Mouse (Mus musculus) liver, embryonic 16.5 days (tissue): ENCODE results near the gene Apoc4. TPM values are rescaled to one million over a fixed set of nuclear protein-coding genes. Genes with fewer than 3 reads are reported as not detected.

Experiments used
- ATAC-seq: fragments of 200-750 bp; cut with Nextera tagmentation; 2 replicates; pipeline ENCODE4 v1.8.0; 2017; ENCODE audit warnings: low read depth, mild to moderate bottlenecking, moderate number of reproducible peaks, moderate library complexity
- H3K27ac ChIP-seq: fragments of 300-500 bp; sonication (generic); 2 replicates; pipeline ENCODE4 v1.5.1; 2014; ENCODE audit warnings: mild to moderate bottlenecking, low read length
- H3K27me3 ChIP-seq: fragments of 300-500 bp; sonication (generic); 2 replicates; pipeline ENCODE4 v1.6.1; 2014; ENCODE audit warnings: low read depth, low read length, mixed read lengths; ENCODE audit not compliant: control insufficient read depth, insufficient read depth
- H3K36me3 ChIP-seq: fragments of 300-500 bp; sonication (generic); 2 replicates; pipeline ENCODE4 v1.6.1; 2014; ENCODE audit warnings: mild to moderate bottlenecking; ENCODE audit not compliant: control insufficient read depth, insufficient read depth
- H3K4me1 ChIP-seq: fragments of 300-500 bp; sonication (generic); 2 replicates; pipeline ENCODE4 v1.6.1; 2014; ENCODE audit warnings: low read depth, low read length, mixed read lengths; ENCODE audit not compliant: control insufficient read depth
- H3K4me2 ChIP-seq: fragments of 300-500 bp; sonication (generic); 2 replicates; pipeline ENCODE4 v1.6.1; 2014; ENCODE audit warnings: low read depth, low read length, mixed read lengths
- H3K4me3 ChIP-seq: fragments of 300-500 bp; sonication (generic); 2 replicates; pipeline ENCODE4 v1.5.1; 2014; ENCODE audit warnings: low read depth, mild to moderate bottlenecking, low read length
- H3K9ac ChIP-seq: fragments of 300-500 bp; sonication (generic); 2 replicates; pipeline ENCODE4 v1.6.1; 2014; ENCODE audit warnings: low read depth, low read length
- H3K9me3 ChIP-seq: fragments of 300-500 bp; sonication (generic); replicated peaks from 2 replicates; pipeline ENCODE4 v1.6.1; 2016; ENCODE audit warnings: low read length; ENCODE audit not compliant: control insufficient read depth
- WGBS: fragments of 180-500 bp; shearing (Covaris S2); extraction: QIAGEN DNeasy Blood & Tissue Kit; methylation state at CpG from one replicate; pipeline ENCODE4 v1.1.7; 2014; ENCODE audit not compliant: insufficient replicate concordance; 5-methylcytosine and 5-hydroxymethylcytosine counted together
- polyA plus RNA-seq: library from polyadenylated mRNA; unstranded; fragments of >200 nt; fragmentation: Nextera tagmentation; extraction: Ambion mirVana; gene quantifications from 2 replicates; pipeline ENCODE4 v1.2.1, GENCODE M21; 2015

The Apoc4 gene
- 405 and 488 TPM in 2 replicates for polyA plus RNA-seq

GRCm38 (mm10) chr7:19681202-19681694 lies at the start of gene Apoc4, which contains the start of gene Gm44805:
Gene Apoc4 (minus strand): TSS chr7:19681479.
Gene Gm44805 (minus strand): TSS chr7:19681423.
- H3K4me1 ChIP-seq, result peaks cover 19% of the 10 kb centered on the region
- WGBS, result 42% methylated on average over 8 of the region's 8 CpGs
- peak; percentile 57 for ATAC-seq
- peak within 1 kb of the TSS; percentile 37; the same call in 1 of the 2 replicates for H3K9ac ChIP-seq
- peak within 1 kb of the TSS; percentile 39 for H3K4me3 ChIP-seq
- H3K36me3 ChIP-seq, result no peaks in the 10 kb centered on the region
- H3K27me3 ChIP-seq, result no peaks in the 10 kb centered on the region
- H3K4me2 ChIP-seq, result peak within 1 kb of the TSS; percentile 33
- H3K27ac ChIP-seq, result peak within 1 kb of the TSS; percentile 69
- no peaks in the 10 kb centered on the region for H3K9me3 ChIP-seq

GRCm38 (mm10) chr7:19726541-19726940 lies 45.3 kb upstream of the Apoc4 start:
- peaks cover 7% of the 10 kb centered on the region for H3K4me1 ChIP-seq
- no peak overlapping the region for H3K27ac ChIP-seq
- H3K27me3 ChIP-seq, result no peaks in the 10 kb centered on the region
- no peak overlapping the region for H3K9ac ChIP-seq
- ATAC-seq, result no peak
- H3K9me3 ChIP-seq, result no peaks in the 10 kb centered on the region
- H3K4me2 ChIP-seq, result no peak overlapping the region
- no peaks in the 10 kb centered on the region for H3K36me3 ChIP-seq
- H3K4me3 ChIP-seq, result no peak overlapping the region
- 73% methylated on average over 4 of the region's 4 CpGs for WGBS

- no peak overlapping the region for H3K4me3 ChIP-seq
- no peak overlapping the region for H3K4me2 ChIP-seq
- H3K27me3 ChIP-seq, result no peaks in the 10 kb centered on the region
- WGBS, result 76% methylated on average over 12 of the region's 12 CpGs
- no peak overlapping the region for H3K9ac ChIP-seq
- H3K27ac ChIP-seq, result no peak overlapping the region
- H3K9me3 ChIP-seq, result no peaks in the 10 kb centered on the region
- no peaks in the 10 kb centered on the region for H3K36me3 ChIP-seq
- ATAC-seq, result no peak
- peaks cover 7% of the 10 kb centered on the region for H3K4me1 ChIP-seq
These were observed 42.9 kb upstream of the Apoc4 start for GRCm38 (mm10) chr7:19724167-19724566.

- Histone ChIP-seq H3K4me3 (no peak overlapping the region), H3K9ac (no peak overlapping the region), H3K4me1 (peaks cover 7% of the 10 kb centered on the region), H3K4me2 (no peak overlapping the region), H3K9me3 (no peaks in the 10 kb centered on the region), H3K27ac (no peak overlapping the region), H3K36me3 (no peaks in the 10 kb centered on the region), H3K27me3 (no peaks in the 10 kb centered on the region)
- ATAC-seq, result peak; percentile 55
- WGBS, result 42% methylated on average over 6 of the region's 6 CpGs
These were observed 41.5 kb upstream of the Apoc4 start for GRCm38 (mm10) chr7:19722754-19723195.

- no peak overlapping the region for H3K27ac ChIP-seq
- ATAC-seq, result no peak
- H3K4me1 ChIP-seq, result peaks cover 21% of the 10 kb centered on the region
- H3K4me3 ChIP-seq, result no peak overlapping the region
- no peak overlapping the region for H3K9ac ChIP-seq
- H3K27me3 ChIP-seq, result no peaks in the 10 kb centered on the region
- no peaks in the 10 kb centered on the region for H3K9me3 ChIP-seq
- no peaks in the 10 kb centered on the region for H3K36me3 ChIP-seq
- no peak overlapping the region for H3K4me2 ChIP-seq
- 66% methylated on average over 4 of the region's 4 CpGs for WGBS
These were observed 37.9 kb upstream of the Apoc4 start for GRCm38 (mm10) chr7:19719200-19719599.

- H3K27ac ChIP-seq, result no peak overlapping the region
- no peak overlapping the region for H3K4me2 ChIP-seq
- no peak overlapping the region for H3K4me3 ChIP-seq
- H3K27me3 ChIP-seq, result no peaks in the 10 kb centered on the region
- no peak overlapping the region for H3K9ac ChIP-seq
- H3K9me3 ChIP-seq, result no peaks in the 10 kb centered on the region
- peaks cover 29% of the 10 kb centered on the region for H3K4me1 ChIP-seq
- no peaks in the 10 kb centered on the region for H3K36me3 ChIP-seq
- ATAC-seq, result no peak
- 69% methylated on average over 5 of the region's 5 CpGs for WGBS
These were observed 37.1 kb upstream of the Apoc4 start for GRCm38 (mm10) chr7:19718297-19718952.

GRCm38 (mm10) chr7:19717346-19717745 lies 36.1 kb upstream of the Apoc4 start:
- Histone ChIP-seq H3K27me3 (no peaks in the 10 kb centered on the region), H3K36me3 (peaks cover 6% of the 10 kb centered on the region; the same call in 1 of the 2 replicates), H3K4me3 (no peak overlapping the region), H3K27ac (no peak overlapping the region), H3K4me1 (peaks cover 24% of the 10 kb centered on the region), H3K4me2 (no peak overlapping the region), H3K9me3 (no peaks in the 10 kb centered on the region), H3K9ac (no peak overlapping the region)
- WGBS, result 59% methylated on average over 4 of the region's 4 CpGs
- ATAC-seq, result no peak

- peak overlapping the region; percentile 86 for H3K4me2 ChIP-seq
- 71% methylated on average over 2 of the region's 2 CpGs for WGBS
- H3K36me3 ChIP-seq, result peaks cover 12% of the 10 kb centered on the region
- ATAC-seq, result no peak
- no peak overlapping the region for H3K9ac ChIP-seq
- no peaks in the 10 kb centered on the region for H3K27me3 ChIP-seq
- H3K4me3 ChIP-seq, result no peak overlapping the region; the same call in 1 of the 2 replicates
- no peaks in the 10 kb centered on the region for H3K9me3 ChIP-seq
- H3K4me1 ChIP-seq, result peaks cover 24% of the 10 kb centered on the region
- no peak overlapping the region for H3K27ac ChIP-seq
These were observed 35.5 kb upstream of the Apoc4 start for GRCm38 (mm10) chr7:19716822-19717221.

- WGBS, result 6% methylated on average over 18 of the region's 18 CpGs
- H3K27me3 ChIP-seq, result no peaks in the 10 kb centered on the region
- no peaks in the 10 kb centered on the region for H3K9me3 ChIP-seq
- H3K4me1 ChIP-seq, result peaks cover 24% of the 10 kb centered on the region
- H3K36me3 ChIP-seq, result peaks cover 18% of the 10 kb centered on the region
- H3K4me2 ChIP-seq, result peak overlapping the region; percentile 86
- no peak for ATAC-seq
- H3K27ac ChIP-seq, result peak overlapping the region; percentile 73
- H3K4me3 ChIP-seq, result peak overlapping the region; percentile 68
- peak overlapping the region; percentile 49 for H3K9ac ChIP-seq
These were observed 34.9 kb upstream of the Apoc4 start for GRCm38 (mm10) chr7:19716055-19716682.
